Mouse (Mus musculus) MEL (cell line): ENCODE measurements around the gene Tnk2. TPM values are rescaled to one million over a fixed set of nuclear protein-coding genes. Genes with fewer than 3 reads are reported as not detected.
A peak's percentile ranks its signal among the peaks of the same experiment; 100 is the strongest.

ENCODE experiments used
- DNase-seq: peaks from one replicate; pipeline ENCODE4 v3.0.0; 2011; ENCODE audit warnings: low read depth, low spot score
- H3K27ac ChIP-seq: 2 replicates; pipeline ENCODE4 v1.5.1; 2012; ENCODE audit warnings: low read depth, mild to moderate bottlenecking, control low read depth, low read length, moderate library complexity; ENCODE audit not compliant: control insufficient read depth
- H3K27me3 ChIP-seq, 2 experiments: fragments of 150-350 bp in 1 of 2; sonication (generic) in 1 of 2; 2 replicates each; pipeline ENCODE4 v1.6.1; 2012; ENCODE audit warnings: low read length in 2 of 2, mild to moderate bottlenecking in 2 of 2, improper control_type of control experiment in 1 of 2, moderate library complexity in 1 of 2; ENCODE audit not compliant: insufficient read depth in 2 of 2, control insufficient read depth in 1 of 2
- H3K36me3 ChIP-seq, 2 experiments: 2 replicates each; pipeline ENCODE4 v1.6.1; 2012 to 2014; ENCODE audit warnings: low read length in 2 of 2, improper control_type of control experiment in 1 of 2, inconsistent platforms in 1 of 2, mild to moderate bottlenecking in 1 of 2; ENCODE audit not compliant: insufficient read depth in 2 of 2, control insufficient read depth in 1 of 2
- H3K4me1 ChIP-seq, 2 experiments: fragments of 150-350 bp in 1 of 2; sonication (generic) in 1 of 2; 2 replicates each; pipeline ENCODE4 v1.6.1; 2012; ENCODE audit warnings: low read length in 2 of 2, improper control_type of control experiment in 1 of 2, mild to moderate bottlenecking in 1 of 2; ENCODE audit not compliant: insufficient read depth in 2 of 2, control insufficient read depth in 1 of 2
- H3K4me3 ChIP-seq, 2 experiments: fragments of 150-350 bp in 1 of 2; sonication (generic) in 1 of 2; 2 replicates each; pipeline ENCODE4 v1.5.1; 2012; ENCODE audit warnings: low read depth in 2 of 2, low read length in 2 of 2, mild to moderate bottlenecking in 2 of 2, moderate library complexity in 2 of 2, control low read depth in 1 of 2, improper control_type of control experiment in 1 of 2; ENCODE audit not compliant: control insufficient read depth in 1 of 2, insufficient read depth in 1 of 2
- H3K79me2 ChIP-seq: 2 replicates; pipeline ENCODE4 v1.6.1; 2012; ENCODE audit warnings: mild to moderate bottlenecking, low read length, moderate library complexity; ENCODE audit not compliant: control insufficient read depth, poor library complexity, insufficient read depth
- H3K9ac ChIP-seq: 2 replicates; pipeline ENCODE4 v1.6.1; 2012; ENCODE audit warnings: low read depth, mild to moderate bottlenecking, control low read depth, low read length, moderate library complexity; ENCODE audit not compliant: control insufficient read depth, poor library complexity, severe bottlenecking
- H3K9me3 ChIP-seq: fragments of 150-350 bp; sonication (generic); replicated peaks from 2 replicates; pipeline ENCODE4 v1.6.1; 2012; ENCODE audit warnings: mild to moderate bottlenecking, low read length, improper control_type of control experiment, moderate library complexity; ENCODE audit not compliant: insufficient read depth
- CHD1 ChIP-seq: IDR thresholded peaks from 2 replicates; pipeline ENCODE4 v1.6.1; 2012; ENCODE audit warnings: low read depth, mild to moderate bottlenecking, inconsistent platforms, low read length, improper control_type of control experiment
- CHD2 ChIP-seq: IDR thresholded peaks from 2 replicates; pipeline ENCODE4 v1.6.1; 2011; ENCODE audit warnings: low read length, improper control_type of control experiment
- E2F4 ChIP-seq: IDR thresholded peaks from 2 replicates; pipeline ENCODE4 v1.6.1; 2011; ENCODE audit warnings: low read depth, low read length, improper control_type of control experiment, borderline replicate concordance
- ELF1 ChIP-seq: IDR thresholded peaks from 2 replicates; pipeline ENCODE4 v1.6.1; 2014; ENCODE audit warnings: low read depth, mild to moderate bottlenecking, inconsistent platforms, low read length, improper control_type of control experiment, moderate library complexity
- EP300 ChIP-seq, 2 experiments: IDR thresholded peaks; 2 replicates each; pipeline ENCODE4 v1.6.1; 2011; ENCODE audit warnings: improper control_type of control experiment in 2 of 2, low read length in 2 of 2, low read depth in 1 of 2, mild to moderate bottlenecking in 1 of 2
- HCFC1 ChIP-seq: IDR thresholded peaks from 2 replicates; pipeline ENCODE4 v1.6.1; 2012; ENCODE audit warnings: low read depth, mild to moderate bottlenecking, inconsistent platforms, low read length, improper control_type of control experiment, moderate library complexity
- MYC ChIP-seq: IDR thresholded peaks from 2 replicates; pipeline ENCODE4 v1.6.1; 2011; ENCODE audit warnings: low read depth, mild to moderate bottlenecking, low read length, improper control_type of control experiment, moderate library complexity
- POLR2A ChIP-seq, 2 experiments: IDR thresholded peaks; 2 replicates each; pipeline ENCODE4 v1.6.1; 2011 to 2012; ENCODE audit warnings: low read length in 2 of 2, mild to moderate bottlenecking in 2 of 2, control low read depth in 1 of 2, improper control_type of control experiment in 1 of 2, low read depth in 1 of 2, moderate library complexity in 1 of 2; ENCODE audit not compliant: control insufficient read depth in 1 of 2, insufficient read depth in 1 of 2, poor library complexity in 1 of 2
- POLR2AphosphoS2 ChIP-seq: IDR thresholded peaks from 2 replicates; pipeline ENCODE4 v1.6.1; 2011; ENCODE audit warnings: low read length, improper control_type of control experiment
- POLR2AphosphoS5 ChIP-seq: IDR thresholded peaks from 2 replicates; pipeline ENCODE4 v1.6.1; 2012; ENCODE audit warnings: low read depth, borderline replicate concordance, mild to moderate bottlenecking, inconsistent platforms, low read length, moderate library complexity, mixed read lengths
- RAD21 ChIP-seq: IDR thresholded peaks from 2 replicates; pipeline ENCODE4 v1.6.1; 2011; ENCODE audit warnings: mild to moderate bottlenecking, low read depth, low read length, improper control_type of control experiment
- SIN3A ChIP-seq: IDR thresholded peaks from 2 replicates; pipeline ENCODE4 v1.6.1; 2012; ENCODE audit warnings: low read length, improper control_type of control experiment, inconsistent platforms
- SMC3 ChIP-seq: IDR thresholded peaks from 2 replicates; pipeline ENCODE4 v1.6.1; 2011; ENCODE audit warnings: low read depth, low read length, improper control_type of control experiment
- TBP ChIP-seq: IDR thresholded peaks from 2 replicates; pipeline ENCODE4 v1.8.0; 2011; ENCODE audit warnings: low read depth, low read length, improper control_type of control experiment
- TCF12 ChIP-seq: IDR thresholded peaks from 2 replicates; pipeline ENCODE4 v1.6.1; 2014; ENCODE audit warnings: low read depth, mild to moderate bottlenecking, inconsistent platforms, low read length, improper control_type of control experiment, moderate library complexity
- UBTF ChIP-seq: IDR thresholded peaks from 2 replicates; pipeline ENCODE4 v1.6.1; 2012; ENCODE audit warnings: low read depth, mild to moderate bottlenecking, inconsistent platforms, low read length, improper control_type of control experiment, moderate library complexity, borderline replicate concordance; ENCODE audit not compliant: insufficient read depth
- ZKSCAN1 ChIP-seq: IDR thresholded peaks from 2 replicates; pipeline ENCODE4 v1.6.1; 2012; ENCODE audit warnings: low read depth, mild to moderate bottlenecking, inconsistent platforms, low read length, improper control_type of control experiment, moderate library complexity
- ZNF384 ChIP-seq: IDR thresholded peaks from 2 replicates; pipeline ENCODE4 v1.6.1; 2012; ENCODE audit warnings: low read depth, mild to moderate bottlenecking, inconsistent platforms, low read length, improper control_type of control experiment
- polyA plus RNA-seq, 2 experiments: library from polyadenylated mRNA; stranded (reverse) in 1 of 2; unstranded in 1 of 2; fragments of >175 nt in 1 of 2; fragments of >200 nt in 1 of 2; gene quantifications; 2 replicates each; pipeline versions ENCODE4 v1.2.1 to v1.2.4; 2012; ENCODE audit warnings: low replicate concordance in 2 of 2, low read depth in 1 of 2; ENCODE audit not compliant: insufficient read length in 2 of 2, insufficient read depth in 1 of 2, missing spikeins in 1 of 2
- total RNA-seq: library from RNA; depleted of rRNA; stranded (reverse); fragments of 300-350 nt; gene quantifications from 2 replicates; pipeline ENCODE4 v1.2.3, GENCODE M21; 2012

The Tnk2 gene
- total and polyA plus RNA-seq, 3 experiments: 34.8 to 77.0 TPM; not detected in 1

DNA sequence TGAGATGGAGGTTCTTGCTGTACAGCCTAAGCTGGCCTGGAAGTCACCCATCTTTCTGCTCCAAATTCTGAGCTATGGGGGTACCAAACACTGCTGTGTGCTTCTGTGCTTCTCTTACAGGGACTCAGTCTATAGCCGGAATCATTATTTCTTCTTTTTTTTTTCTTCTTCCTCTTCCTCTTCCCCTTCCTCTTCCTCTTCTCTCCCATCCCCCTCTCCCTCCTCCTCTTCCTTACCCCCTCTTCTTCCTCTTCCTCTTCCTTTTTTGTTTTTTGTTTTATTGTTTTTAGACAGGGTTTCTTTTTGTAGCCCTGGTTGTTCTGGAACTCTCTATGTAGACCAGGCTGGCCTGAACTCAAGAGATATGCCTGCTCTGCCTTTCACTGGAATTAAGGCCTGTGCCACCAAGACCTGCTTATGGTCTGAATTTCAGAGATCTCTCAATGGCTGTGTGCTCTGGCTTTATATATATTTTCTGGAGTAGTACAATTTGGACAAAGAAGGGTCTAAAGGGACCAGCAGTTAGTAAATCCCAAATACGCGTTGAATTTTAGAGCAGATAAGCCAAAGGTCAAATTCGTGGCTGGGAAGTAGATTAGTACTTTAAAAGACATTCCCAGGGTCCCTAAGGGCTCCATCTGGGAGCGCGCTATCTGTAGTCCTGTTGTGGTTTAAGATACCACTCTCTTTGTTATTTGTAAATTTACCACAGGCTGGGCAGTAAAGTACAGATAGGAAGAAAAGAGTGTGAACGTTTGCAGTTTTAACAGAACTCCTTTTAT, 35.9 kb upstream of the Tnk2 start (continued):
- TF ChIP-seq SIN3A (0 out of 2 replicates have a peak, but pooled peaks have one; percentile 31), CHD2 (no peak)

GRCm38 (mm10) chr16:32608344-32608711, 35.3 kb upstream of the Tnk2 start:
- H3K9me3 ChIP-seq: no peaks in the 10 kb centered on the region
- TF ChIP-seq EP300 (IDR thresholded peaks at IDR 0.05; ENCODE audit: low read depth in 1 of 2, low read length in 2 of 2) (peak in 1 of 2 experiments; percentile 10; a peak in 2 of 4 replicates), TCF12 (no peak), HCFC1 (no peak), POLR2A (IDR thresholded peaks at IDR 0.05; ENCODE audit: control insufficient read depth in 1 of 2, insufficient read depth in 1 of 2, low read depth in 1 of 2, low read length in 2 of 2, poor library complexity in 1 of 2) (no peak), UBTF (no peak), POLR2AphosphoS2 (no peak), POLR2AphosphoS5 (no peak), ZNF384 (peak; percentile 83), ZKSCAN1 (no peak), TBP (no peak), E2F4 (no peak), ELF1 (no peak), RAD21 (no peak), CHD1 (no peak), MYC (no peak), SMC3 (no peak)
- peaks cover 12 to 24% of the 10 kb centered on the region in 2 experiments for H3K4me1 ChIP-seq
- peak overlapping the region; percentile 62 for H3K9ac ChIP-seq
- peak overlapping the region; percentile 81 for H3K27ac ChIP-seq
- H3K36me3 ChIP-seq: peaks cover 7 to 26% of the 10 kb centered on the region in 2 experiments; a peak in 3 of 4 replicates
- peak overlapping the region; percentile 28 to 49 for H3K4me3 ChIP-seq
- peaks cover 39% of the 10 kb centered on the region for H3K79me2 ChIP-seq
- no peak for DNase-seq
- H3K27me3 ChIP-seq: no peaks in the 10 kb centered on the region; a peak in 2 of 4 replicates
